Mouse (Mus musculus): ENCODE data around the gene Lefty1.

DNA sequence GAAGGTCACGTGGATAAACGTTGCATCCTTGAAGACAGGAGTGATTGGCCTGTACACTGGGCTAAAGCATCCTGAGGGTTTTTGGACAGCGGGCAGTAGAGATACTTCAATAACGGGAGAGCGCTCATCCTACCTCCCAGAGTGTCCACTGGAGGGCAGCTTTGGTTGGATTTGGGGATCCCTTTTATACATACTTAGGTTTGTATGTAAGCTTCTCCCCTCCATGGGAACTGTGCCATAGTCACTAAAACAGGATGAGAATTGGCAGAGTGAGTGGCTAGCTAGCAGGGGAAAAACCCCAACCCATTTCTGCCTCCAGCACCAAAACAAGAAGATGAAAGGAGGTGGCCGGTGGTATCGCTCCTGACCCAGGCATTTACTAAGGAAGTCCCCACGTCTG lies 23.7 kb upstream of the Lefty1 start:
- no peak for TF ChIP-seq POU5F1 (IDR thresholded peaks at IDR 0.05; ENCODE audit: borderline replicate concordance, low read length)
- no peak for TF ChIP-seq CTCF (conservative IDR thresholded peaks at IDR 0.05; ENCODE audit: low read length)
- TF ChIP-seq NANOG (IDR thresholded peaks at IDR 0.05; ENCODE audit: borderline replicate concordance, low read length): no peak

Data from E14TG2a.4 (cell line).